Mouse (Mus musculus) hindbrain, embryonic 11.5 days (tissue): ENCODE measurements at regions not wholly inside any gene's neighbourhood (a gene's known extent, or its start where the extent isn't known, plus 50 kb on each side); places are given as distances from the start of the nearest gene placed in this dataset.

Experiments
- ATAC-seq: fragments of 200-750 bp; cut with Nextera tagmentation; 2 replicates; pipeline ENCODE4 v1.8.0; 2017; ENCODE audit warnings: mild to moderate bottlenecking, moderate TSS enrichment, moderate library complexity; ENCODE audit not compliant: low FRiP score
- DNase-seq: peaks from one replicate; pipeline ENCODE4 v3.0.0-alpha.2; 2015; ENCODE audit warnings: low spot score
- H3K27ac ChIP-seq: fragments of 300-500 bp; sonication (generic); 2 replicates; pipeline ENCODE4 v1.5.1; 2014; ENCODE audit warnings: mild to moderate bottlenecking, low read depth, low read length
- H3K27me3 ChIP-seq: fragments of 300-500 bp; sonication (generic); 2 replicates; pipeline ENCODE4 v1.6.1; 2014; ENCODE audit warnings: mild to moderate bottlenecking, low read length, moderate library complexity, mixed read lengths; ENCODE audit not compliant: control insufficient read depth, insufficient read depth
- H3K36me3 ChIP-seq: fragments of 300-500 bp; sonication (generic); 2 replicates; pipeline ENCODE4 v1.6.1; 2014; ENCODE audit warnings: mild to moderate bottlenecking, low read length, moderate library complexity, mixed read lengths; ENCODE audit not compliant: control insufficient read depth, insufficient read depth
- H3K4me1 ChIP-seq: fragments of 300-500 bp; sonication (generic); replicated peaks from 2 replicates; pipeline ENCODE4 v1.6.1; 2014; ENCODE audit warnings: low read length, mixed read lengths; ENCODE audit not compliant: control insufficient read depth, insufficient read depth
- H3K4me2 ChIP-seq: fragments of 300-500 bp; sonication (generic); replicated peaks from 2 replicates; pipeline ENCODE4 v1.6.1; 2014; ENCODE audit warnings: mild to moderate bottlenecking, low read depth, low read length
- H3K4me3 ChIP-seq: fragments of 300-500 bp; sonication (generic); 2 replicates; pipeline ENCODE4 v1.5.1; 2014; ENCODE audit warnings: low read depth, low read length
- H3K9ac ChIP-seq: fragments of 300-500 bp; sonication (generic); 2 replicates; pipeline ENCODE4 v1.6.1; 2014; ENCODE audit warnings: low read depth, low read length
- H3K9me3 ChIP-seq: fragments of 300-500 bp; sonication (generic); 2 replicates; pipeline ENCODE4 v1.6.1; 2016; ENCODE audit warnings: low read length; ENCODE audit not compliant: control insufficient read depth
- WGBS: fragments of 180-500 bp; shearing (Covaris S2); extraction: QIAGEN DNeasy Blood & Tissue Kit; methylation state at CpG from one replicate; pipeline ENCODE4 v1.1.7; 2014; 5-methylcytosine and 5-hydroxymethylcytosine counted together

DNA sequence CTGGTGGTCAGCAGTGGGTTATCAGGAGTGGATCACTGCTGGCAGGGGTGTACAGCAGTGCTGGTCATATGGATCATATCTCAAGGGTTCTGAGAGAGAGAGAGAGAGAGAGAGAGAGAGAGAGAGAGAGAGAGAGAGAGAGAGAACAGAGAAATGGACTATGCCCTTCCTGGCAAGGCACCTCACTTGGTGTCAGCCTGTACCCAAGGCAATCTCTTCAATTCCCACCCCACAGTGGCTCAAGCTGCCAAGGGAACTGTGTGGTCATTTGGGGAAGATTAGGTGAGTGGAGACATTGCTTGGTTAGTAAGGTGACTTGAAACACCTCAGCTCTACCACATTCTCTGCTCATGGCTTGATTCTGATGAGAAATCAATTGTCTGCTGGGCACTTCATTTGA, 80.8 kb upstream of the Agap1 start:
- no peak for DNase-seq
- Histone ChIP-seq H3K27ac (no peak overlapping the region), H3K9me3 (no peaks in the 10 kb centered on the region), H3K9ac (no peak overlapping the region), H3K4me2 (no peak overlapping the region), H3K4me1 (no peaks in the 10 kb centered on the region), H3K27me3 (no peaks in the 10 kb centered on the region), H3K36me3 (no peaks in the 10 kb centered on the region), H3K4me3 (no peak overlapping the region)
- ATAC-seq, result no peak

DNA sequence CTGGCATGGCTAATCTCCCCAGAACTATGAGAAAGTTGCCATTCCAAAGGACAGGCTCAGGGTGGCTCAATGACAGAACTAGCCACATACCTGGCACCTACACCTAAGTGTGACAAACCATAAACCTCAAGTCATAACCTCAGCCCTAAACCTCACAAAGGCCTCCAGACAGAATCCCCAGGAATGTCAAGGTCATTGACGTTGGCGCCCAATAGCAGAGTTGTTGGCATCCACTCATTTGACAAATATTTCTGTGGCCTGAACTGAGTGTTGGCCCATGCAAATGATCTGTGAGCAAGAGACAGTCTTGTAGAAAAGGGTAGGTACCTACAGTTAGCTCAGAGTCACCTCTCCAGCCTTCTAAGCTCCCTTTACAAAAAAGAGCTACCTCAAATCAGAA, 80.3 kb upstream of the Agap1 start:
- no peaks in the 10 kb centered on the region for H3K36me3 ChIP-seq
- 90% methylated on average over 2 of the region's 2 CpGs for WGBS
- H3K9ac ChIP-seq, result no peak overlapping the region
- no peaks in the 10 kb centered on the region for H3K27me3 ChIP-seq
- no peaks in the 10 kb centered on the region for H3K9me3 ChIP-seq
- no peaks in the 10 kb centered on the region for H3K4me1 ChIP-seq
- H3K4me2 ChIP-seq, result no peak overlapping the region
- ATAC-seq (no peak), DNase-seq (no peak)
- no peak overlapping the region for H3K27ac ChIP-seq
- H3K4me3 ChIP-seq, result no peak overlapping the region

DNA sequence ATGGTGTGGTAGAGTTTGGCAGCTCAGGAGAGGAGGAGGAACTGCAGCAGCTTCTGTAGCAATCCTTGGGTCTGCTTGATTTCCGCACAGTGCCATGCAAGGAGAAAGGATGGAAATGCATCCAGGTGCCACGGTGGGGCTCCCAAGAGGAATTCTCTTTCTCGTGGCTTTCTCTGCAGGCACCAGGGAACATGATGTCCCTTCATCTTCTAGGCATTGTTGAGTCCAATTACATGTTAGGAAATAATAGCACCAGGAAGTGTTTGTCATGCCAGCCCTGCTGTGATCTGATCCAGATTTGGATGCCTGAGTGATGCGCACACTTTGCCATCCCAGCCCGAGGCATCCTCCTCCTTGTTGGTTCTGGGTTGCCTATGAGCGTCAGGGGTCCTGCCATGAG, 72.6 kb upstream of the Agap1 start:
- no peaks in the 10 kb centered on the region for H3K4me1 ChIP-seq
- H3K9me3 ChIP-seq, result no peaks in the 10 kb centered on the region
- no peaks in the 10 kb centered on the region for H3K27me3 ChIP-seq
- ATAC-seq (no peak), DNase-seq (no peak)
- H3K4me2 ChIP-seq, result no peak overlapping the region
- H3K9ac ChIP-seq, result no peak overlapping the region
- H3K4me3 ChIP-seq, result no peak overlapping the region
- H3K27ac ChIP-seq, result no peak overlapping the region
- H3K36me3 ChIP-seq, result no peaks in the 10 kb centered on the region
- WGBS, result 80% methylated on average over 6 of the region's 6 CpGs

DNA sequence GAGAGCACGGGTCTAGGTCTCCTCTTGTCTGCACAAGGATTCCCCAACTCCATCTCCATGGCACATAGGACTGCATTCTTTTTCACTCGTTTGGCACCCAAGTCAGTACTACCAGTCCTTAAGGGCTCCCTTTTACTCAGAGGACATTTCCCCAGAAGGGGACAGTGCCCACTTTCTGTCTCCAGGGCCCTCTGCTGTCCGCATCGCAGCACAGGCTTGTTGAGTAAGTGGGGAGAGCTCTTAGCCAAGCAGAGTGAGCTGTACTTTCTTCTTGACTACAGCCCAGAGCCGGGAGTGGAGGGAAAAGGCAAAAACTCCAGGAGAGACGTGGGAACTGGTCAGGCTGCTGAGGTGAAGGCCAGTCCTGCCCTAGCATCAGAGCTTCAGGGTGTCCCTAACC, 69.5 kb upstream of the Agap1 start:
- H3K36me3 ChIP-seq, result no peaks in the 10 kb centered on the region
- ATAC-seq (no peak), DNase-seq (no peak)
- H3K4me3 ChIP-seq, result no peak overlapping the region
- H3K27ac ChIP-seq, result no peak overlapping the region
- no peak overlapping the region for H3K9ac ChIP-seq
- H3K4me1 ChIP-seq, result no peaks in the 10 kb centered on the region
- WGBS, result 76% methylated on average over 6 of the region's 6 CpGs
- no peak overlapping the region for H3K4me2 ChIP-seq
- H3K27me3 ChIP-seq, result no peaks in the 10 kb centered on the region
- no peaks in the 10 kb centered on the region for H3K9me3 ChIP-seq

- H3K4me2 ChIP-seq, result no peak overlapping the region
- ATAC-seq (no peak), DNase-seq (no peak)
- H3K4me1 ChIP-seq, result no peaks in the 10 kb centered on the region
- 86% methylated on average over 4 of the region's 4 CpGs for WGBS
- H3K9me3 ChIP-seq, result no peaks in the 10 kb centered on the region
- H3K9ac ChIP-seq, result no peak overlapping the region
- H3K27ac ChIP-seq, result no peak overlapping the region
- no peak overlapping the region for H3K4me3 ChIP-seq
- H3K36me3 ChIP-seq, result no peaks in the 10 kb centered on the region
- H3K27me3 ChIP-seq, result no peaks in the 10 kb centered on the region; the same call in 1 of the 2 replicates
These were observed 61.9 kb upstream of the Agap1 start for GRCm38 (mm10) chr1:89392711-89393110.

DNA sequence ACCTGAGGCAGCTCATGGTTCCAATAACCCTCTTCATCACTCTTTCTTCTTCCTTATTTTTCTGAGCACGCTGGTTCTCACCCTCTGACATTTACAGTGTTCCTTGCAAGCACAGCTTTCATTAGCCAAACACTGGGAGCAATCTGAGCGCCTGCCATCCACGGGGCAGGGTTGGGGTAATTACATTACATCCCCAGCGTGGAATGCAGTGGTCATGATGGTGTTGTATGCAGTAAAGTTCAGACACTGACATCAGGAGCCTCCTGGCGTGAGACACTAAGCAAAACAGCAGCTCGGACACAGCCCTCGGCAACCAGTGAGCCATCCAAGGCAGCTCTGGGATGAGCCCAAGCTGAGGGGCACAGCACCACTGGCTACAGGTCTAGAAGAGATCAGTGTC, 60.1 kb upstream of the Agap1 start:
- Histone ChIP-seq H3K36me3 (no peaks in the 10 kb centered on the region), H3K27ac (no peak overlapping the region), H3K4me1 (no peaks in the 10 kb centered on the region), H3K4me2 (no peak overlapping the region), H3K27me3 (no peaks in the 10 kb centered on the region; the same call in 1 of the 2 replicates), H3K9me3 (no peaks in the 10 kb centered on the region), H3K4me3 (no peak overlapping the region), H3K9ac (no peak overlapping the region)
- ATAC-seq (no peak), DNase-seq (no peak)
- WGBS, result 60% methylated on average over 7 of the region's 7 CpGs

GRCm38 (mm10) chr1:89400734-89401202, 53.8 kb upstream of the Agap1 start:
- H3K4me3 ChIP-seq, result no peak overlapping the region
- H3K4me2 ChIP-seq, result no peak overlapping the region
- no peak overlapping the region for H3K9ac ChIP-seq
- DNase-seq (peak; percentile 72), ATAC-seq (peak; percentile 93)
- H3K27me3 ChIP-seq, result peaks cover 2% of the 10 kb centered on the region; the same call in 1 of the 2 replicates
- H3K27ac ChIP-seq, result 0 out of 2 replicates have a peak overlapping the region, but pooled peaks have one; percentile 4
- H3K9me3 ChIP-seq, result no peaks in the 10 kb centered on the region
- peaks cover 5% of the 10 kb centered on the region; the same call in 1 of the 2 replicates for H3K4me1 ChIP-seq
- 14% methylated on average over 10 of the region's 10 CpGs for WGBS
- no peaks in the 10 kb centered on the region for H3K36me3 ChIP-seq

DNA sequence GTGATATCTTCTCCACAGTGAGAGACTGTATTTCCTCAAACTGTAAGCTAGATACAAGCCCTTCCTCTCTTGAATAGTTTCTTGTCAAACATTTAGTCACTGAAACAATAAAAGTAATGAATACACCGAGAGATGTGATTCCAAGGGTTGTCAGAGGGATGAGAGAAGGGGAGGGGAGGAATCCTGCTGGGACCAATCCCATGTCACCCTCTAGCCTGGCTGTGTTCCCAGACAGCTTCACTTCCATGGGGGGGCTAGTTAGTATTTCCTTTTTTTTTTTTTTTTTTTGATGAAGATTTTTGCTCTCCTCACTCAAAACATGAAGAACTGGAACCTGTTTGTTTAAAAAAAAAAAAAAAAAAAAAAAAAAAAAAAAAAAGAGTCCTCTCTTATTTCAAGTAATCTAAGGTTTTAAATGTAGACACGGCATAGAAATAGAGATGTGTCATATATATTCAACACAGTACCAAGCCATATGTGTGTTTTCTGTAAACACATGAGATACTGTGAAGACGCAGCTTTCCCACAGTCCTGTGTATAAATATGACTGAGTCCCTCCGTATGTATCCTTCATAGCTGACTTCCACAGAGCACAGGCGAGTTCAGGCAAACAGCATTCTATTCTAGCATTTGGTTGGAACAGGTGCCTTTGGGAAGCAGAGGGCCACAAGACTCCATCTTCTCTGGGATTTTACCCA, 51.9 kb upstream of the Agap1 start:
- H3K4me3 ChIP-seq, result no peak overlapping the region
- peaks cover 5% of the 10 kb centered on the region; the same call in 1 of the 2 replicates for H3K4me1 ChIP-seq
- H3K4me2 ChIP-seq, result no peak overlapping the region
- WGBS, result 80% methylated on average over 5 of the region's 5 CpGs
- DNase-seq, result no peak
- H3K9me3 ChIP-seq, result no peaks in the 10 kb centered on the region
- H3K9ac ChIP-seq, result no peak overlapping the region
- H3K27me3 ChIP-seq, result 0 out of 2 replicates have a peak, but pooled peaks cover 2% of the 10 kb centered on the region
- H3K36me3 ChIP-seq, result no peaks in the 10 kb centered on the region
- no peak for ATAC-seq
- H3K27ac ChIP-seq, result no peak overlapping the region

- 0 out of 2 replicates have a peak, but pooled peaks cover 2% of the 10 kb centered on the region for H3K27me3 ChIP-seq
- no peak for DNase-seq
- 66% methylated on average over 7 of the region's 7 CpGs for WGBS
These were observed 51.0 kb upstream of the Agap1 start for GRCm38 (mm10) chr1:89403551-89404050.

More at GRCm38 (mm10) chr1:89403551-89404050, 51.0 kb upstream of the Agap1 start:
- H3K9ac ChIP-seq, result no peak overlapping the region
- no peaks in the 10 kb centered on the region for H3K36me3 ChIP-seq
- no peak for ATAC-seq
- H3K9me3 ChIP-seq, result no peaks in the 10 kb centered on the region
- H3K4me3 ChIP-seq, result no peak overlapping the region
- no peak overlapping the region for H3K27ac ChIP-seq
- no peak overlapping the region for H3K4me2 ChIP-seq
- H3K4me1 ChIP-seq, result peaks cover 5% of the 10 kb centered on the region; the same call in 1 of the 2 replicates
